In genomic region chr9:49051349-49051748, GRCm38 (mm10) we compare ENCODE assay signal across 9 mouse cellular contexts. TPM values are rescaled to one million over a fixed set of nuclear protein-coding genes. Genes with fewer than 3 reads are reported as not detected.
DNase-seq lines count a peak whose midpoint lies in the region; ATAC-seq and TF ChIP-seq lines count a peak whose summit lies in the region.
"Had no signal": no experiment of that assay in that cellular context is flagged by ENCODE, and none has a peak within 500 bp of the region (broad histone marks: within the 10 kb centered on the region; RNA-seq: fewer than 3 reads in every experiment).

No protein-coding gene starts in this region.

- 16% methylated on average over 5 of the region's 5 CpGs for WGBS in embryonic facial prominence, embryonic 11.5 days
- WGBS in liver, postnatal 0 days (ENCODE audit: insufficient replicate concordance) = 5% methylated on average over 5 of the region's 5 CpGs

- no peak overlapping the region for H3K9ac ChIP-seq in embryonic facial prominence, embryonic 11.5 days (replicated peaks; ENCODE audit: low read length)
- H3K9ac ChIP-seq in liver, postnatal 0 days (replicated peaks) = no peak overlapping the region
- H3K9ac ChIP-seq: limb, embryonic 12.5 days had no signal

- ATAC-seq in embryonic facial prominence, embryonic 11.5 days (replicated peaks; ENCODE audit: insufficient number of reproducible peaks, low FRiP score, low TSS enrichment, low read depth) = no peak
- no peak for ATAC-seq in liver, postnatal 0 days
- no peak for ATAC-seq in erythroblast, adult 5-6 weeks (replicated peaks; ENCODE audit: low FRiP score, poor library complexity, severe bottlenecking)

- H3K27me3 ChIP-seq in embryonic facial prominence, embryonic 11.5 days (ENCODE audit: control insufficient read depth, insufficient read depth, low read length) = no peaks in the 10 kb centered on the region
- no peaks in the 10 kb centered on the region for H3K27me3 ChIP-seq in liver, postnatal 0 days (ENCODE audit: insufficient read depth, low read length)
- H3K27me3 ChIP-seq: limb, embryonic 12.5 days had no signal

- no peaks in the 10 kb centered on the region for H3K36me3 ChIP-seq in embryonic facial prominence, embryonic 11.5 days (replicated peaks; ENCODE audit: control insufficient read depth, insufficient read depth, low read depth, low read length)
- no peaks in the 10 kb centered on the region for H3K36me3 ChIP-seq in liver, postnatal 0 days (replicated peaks; ENCODE audit: insufficient read depth, low read length)
- H3K36me3 ChIP-seq: limb, embryonic 12.5 days had no signal

- no peak for TF ChIP-seq EP300 in liver, postnatal 0 days (IDR thresholded peaks at IDR 0.05; ENCODE audit: low read depth)

- peak; percentile 85 for TF ChIP-seq CTCF in liver, postnatal 0 days (IDR thresholded peaks at IDR 0.05; ENCODE audit: low read depth)

- no peak overlapping the region for H3K4me2 ChIP-seq in embryonic facial prominence, embryonic 11.5 days (ENCODE audit: low read depth, low read length)
- no peak overlapping the region for H3K4me2 ChIP-seq in liver, postnatal 0 days (ENCODE audit: low read depth, low read length)
- H3K4me2 ChIP-seq: limb, embryonic 12.5 days had no signal

- peak; percentile 50 for DNase-seq in urinary bladder, postnatal 25 days (ENCODE audit: low spot score)
- DNase-seq in urinary bladder, postnatal 10 days (ENCODE audit: low spot score) = no peak
- peak; percentile 60 to 77 for DNase-seq in adrenal gland, postnatal 36 days
- peak; percentile 77 for DNase-seq in embryonic facial prominence, embryonic 11.5 days (ENCODE audit: low spot score)
- peak; percentile 72 for DNase-seq in kidney, adult 9 months
- DNase-seq in liver, postnatal 0 days = peak; percentile 72
- DNase-seq in right cerebral cortex, postnatal 10 days (ENCODE audit: low spot score in 2 of 2) = peak; percentile 73 to 76

- H3K9me3 ChIP-seq in embryonic facial prominence, embryonic 11.5 days (replicated peaks; ENCODE audit: control insufficient read depth, low read length) = no peaks in the 10 kb centered on the region
- no peaks in the 10 kb centered on the region for H3K9me3 ChIP-seq in liver, postnatal 0 days (ENCODE audit: low read length)
- H3K9me3 ChIP-seq: limb, embryonic 12.5 days had no signal

- no peak overlapping the region for H3K27ac ChIP-seq in embryonic facial prominence, embryonic 11.5 days (replicated peaks; ENCODE audit: low read depth, low read length)
- no peak overlapping the region for H3K27ac ChIP-seq in liver, postnatal 0 days (ENCODE audit: low read depth)
- H3K27ac ChIP-seq: limb, embryonic 12.5 days had no signal

- no peaks in the 10 kb centered on the region for H3K4me1 ChIP-seq in embryonic facial prominence, embryonic 11.5 days (ENCODE audit: control insufficient read depth, insufficient read depth, low read length)
- peaks cover 3% of the 10 kb centered on the region for H3K4me1 ChIP-seq in liver, postnatal 0 days (ENCODE audit: insufficient read depth)

- H3K4me3 ChIP-seq in embryonic facial prominence, embryonic 11.5 days (ENCODE audit: low read depth, low read length) = no peak overlapping the region
- no peak overlapping the region for H3K4me3 ChIP-seq in liver, postnatal 0 days (ENCODE audit: low read depth, low read length)
- H3K4me3 ChIP-seq: limb, embryonic 12.5 days had no signal

RNA-seq across cellular contexts. Expression of gene Zw10, which starts 4.1 kb away (rescaled TPM):
- 10 to 100 TPM; 16.0 to 18.0 TPM for total RNA-seq in adrenal gland, postnatal 36 days (2021)
- 57.3 and 58.6 TPM in 2 replicates for polyA plus RNA-seq in embryonic facial prominence, embryonic 11.5 days (2014; fragmentation: Nextera tagmentation; extraction: Ambion mirVana)
- 8.6 and 10.0 TPM in 2 replicates for polyA plus RNA-seq in liver, postnatal 0 days (2015; fragmentation: Nextera tagmentation; extraction: Ambion mirVana)
- total RNA-seq in erythroblast, adult 5-6 weeks (2015; ENCODE audit: low replicate concordance) = 10.0 and 12.1 TPM in 2 replicates
- 12.8 and 20.6 TPM in 2 replicates for total RNA-seq in erythroblast, adult 5-6 weeks (2017; ENCODE audit: low replicate concordance)

RNA-seq across cellular contexts. Expression of gene Tmprss5, which starts 29.7 kb away (rescaled TPM):
- total RNA-seq in adrenal gland, postnatal 36 days (2021) = under 1 TPM; 0.23 to 0.26 TPM
- polyA plus RNA-seq in embryonic facial prominence, embryonic 11.5 days (2014; fragmentation: Nextera tagmentation; extraction: Ambion mirVana) = 0.21 and 0.93 TPM in 2 replicates
- polyA plus RNA-seq in liver, postnatal 0 days (2015; fragmentation: Nextera tagmentation; extraction: Ambion mirVana) = not detected in 2 replicates
- not detected in 2 replicates for total RNA-seq in erythroblast, adult 5-6 weeks (2015; ENCODE audit: low replicate concordance)
- total RNA-seq in erythroblast, adult 5-6 weeks (2017; ENCODE audit: low replicate concordance) = 0.42 TPM in 1 of 2 replicates, not detected in the other
- polyA plus RNA-seq: limb, embryonic 12.5 days had no signal
